Mouse (Mus musculus): Measurements from ENCODE around the gene 2300002M23Rik.

DNA sequence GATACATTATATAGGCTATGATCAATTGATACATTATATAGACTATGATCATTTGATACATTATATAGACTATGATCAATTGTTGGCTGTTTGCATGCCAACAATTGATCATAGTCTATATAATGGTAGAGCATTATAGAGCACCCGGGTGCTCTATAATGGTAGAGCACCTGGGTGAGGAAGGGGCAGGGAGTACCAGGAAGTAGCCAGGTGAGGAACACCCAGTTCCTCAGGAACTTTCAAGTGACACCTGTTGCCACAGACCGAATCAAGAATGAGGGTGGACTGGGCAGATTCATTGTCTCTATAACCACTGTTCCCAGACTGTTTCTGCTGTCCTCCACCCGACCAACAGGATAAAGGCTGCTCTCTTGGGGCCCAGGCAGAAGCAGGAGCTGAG is at the start of gene 2300002M23Rik:
- TF ChIP-seq CTCF (IDR thresholded peaks at IDR 0.05; ENCODE audit: borderline replicate concordance, insufficient read depth, low read depth, low read length) (no peak), POLR2A (IDR thresholded peaks at IDR 0.05; ENCODE audit: borderline replicate concordance, insufficient read depth, low read length) (no peak)

Data from cerebellum, adult 2 months (tissue).